Mouse (Mus musculus) gastrocnemius, adult 2 months (tissue): ENCODE measurements around the gene Ccpg1os. TPM values are rescaled to one million over a fixed set of nuclear protein-coding genes. Genes with fewer than 3 reads are reported as not detected.

ENCODE experiments used
- DNase-seq: peaks from one replicate; pipeline ENCODE4 v3.0.0; 2022
- H3K27ac ChIP-seq: fragments of 200-600 bp; 2 replicates; pipeline ENCODE4 v1.8.1; 2022; ENCODE audit warnings: mild to moderate bottlenecking
- H3K4me3 ChIP-seq: fragments of 200-600 bp; 2 replicates; pipeline ENCODE4 v1.8.1; 2022; ENCODE audit warnings: mild to moderate bottlenecking, moderate library complexity
- CTCF ChIP-seq: fragments of 200-600 bp; IDR thresholded peaks from 2 replicates; pipeline ENCODE4 v1.8.1; 2022; ENCODE audit warnings: antibody characterized with exemption, mild to moderate bottlenecking, moderate library complexity
- intact Hi-C: fragments of 180-260 bp; cut with DNase I; formaldehyde crosslinking; loops from one replicate; pipeline ENCODE4 v1.15.1; 2025
- long read RNA-seq, 2 experiments: library from polyadenylated mRNA; stranded (forward); transcript quantifications; one replicate each; pipeline ENCODE4 v2.0.0; 2021
- total RNA-seq, 2 experiments: library from RNA; stranded (reverse); gene quantifications; 2 replicates each; pipeline ENCODE4 v1.2.3; 2021

Gene Ccpg1os
- 10 to 100 TPM in 1 of 2 experiments, 1 to 10 TPM in 1; 8.8 to 11.8 TPM for total RNA-seq
- long read RNA-seq, experiment 1, partial matches to known transcripts: 0 of 6 reads
- long read RNA-seq, experiment 1, other reads (novel, unspliced or antisense): 4 of 6 reads
- long read RNA-seq, experiment 2, transcript Ccpg1os-201 (2 exons, 711 nt): major isoform, 6 of 8 reads
- long read RNA-seq, experiment 2, partial matches to known transcripts: 0 of 8 reads
- long read RNA-seq, experiment 2, other reads (novel, unspliced or antisense): 2 of 8 reads

GRCm38 (mm10) chr9:72985250-72986220 lies at the start of gene Ccpg1os, which contains the start of gene Ccpg1:
TSS of gene Ccpg1os (minus strand) at chr9:72985382.
TSS of gene Ccpg1 (plus strand) at chr9:72985429.
- peak; percentile 17; the same call in 1 of the 2 replicates for TF ChIP-seq CTCF
- DNase-seq: peak; percentile 98
- H3K27ac ChIP-seq: peak within 1 kb of the TSS; percentile 97
- intact Hi-C loops: loop anchor here (5.0 kb wide), 1 partner anchor 93 kb away; no protein-coding TSS in a partner anchor
- H3K4me3 ChIP-seq: peak within 1 kb of the TSS; percentile 100

GRCm38 (mm10) chr9:73033406-73033805 lies 48.2 kb upstream of the Ccpg1os start:
- DNase-seq: no peak
- TF ChIP-seq CTCF: no peak
- intact Hi-C loops: no loop called here
- H3K4me3 ChIP-seq: no peak overlapping the region
- no peak overlapping the region for H3K27ac ChIP-seq

- Histone ChIP-seq H3K27ac (no peak overlapping the region), H3K4me3 (no peak overlapping the region)
- no peak for TF ChIP-seq CTCF
- intact Hi-C loops: no loop called here
- no peak for DNase-seq
Observed at GRCm38 (mm10) chr9:73031421-73031820, 46.2 kb upstream of the Ccpg1os start.

GRCm38 (mm10) chr9:73030443-73030842 lies 45.3 kb upstream of the Ccpg1os start:
- Histone ChIP-seq H3K27ac (no peak overlapping the region), H3K4me3 (no peak overlapping the region)
- DNase-seq: no peak
- TF ChIP-seq CTCF: no peak
- intact Hi-C loops: no loop called here

GRCm38 (mm10) chr9:73025818-73026636 lies 40.8 kb upstream of the Ccpg1os start:
- DNase-seq: peak; percentile 36
- Histone ChIP-seq H3K27ac (no peak overlapping the region), H3K4me3 (peak overlapping the region; percentile 23; the same call in 1 of the 2 replicates)
- intact Hi-C loops: no loop called here
- TF ChIP-seq CTCF: no peak

- intact Hi-C loops: no loop called here
- H3K27ac ChIP-seq: no peak overlapping the region
- TF ChIP-seq CTCF: no peak
Observed at GRCm38 (mm10) chr9:73020566-73021097, 35.5 kb upstream of the Ccpg1os start.

GRCm38 (mm10) chr9:73019841-73020240 lies 34.7 kb upstream of the Ccpg1os start:
- intact Hi-C loops: no loop called here
- no peak overlapping the region for H3K4me3 ChIP-seq
- peak; percentile 23 for DNase-seq
- H3K27ac ChIP-seq: no peak overlapping the region
- no peak for TF ChIP-seq CTCF

More at GRCm38 (mm10) chr9:73020566-73021097, 35.5 kb upstream of the Ccpg1os start:
- H3K4me3 ChIP-seq: no peak overlapping the region
- no peak for DNase-seq

GRCm38 (mm10) chr9:73014724-73015123 lies 29.5 kb upstream of the Ccpg1os start:
- TF ChIP-seq CTCF: no peak
- intact Hi-C loops: no loop called here
- H3K4me3 ChIP-seq: no peak overlapping the region
- no peak overlapping the region for H3K27ac ChIP-seq
- DNase-seq: no peak

- Histone ChIP-seq H3K27ac (no peak overlapping the region), H3K4me3 (no peak overlapping the region)
- intact Hi-C loops: no loop called here
- TF ChIP-seq CTCF: no peak
- DNase-seq: no peak
Observed at GRCm38 (mm10) chr9:73012629-73013028, 27.4 kb upstream of the Ccpg1os start.

- TF ChIP-seq CTCF: no peak
- no peak overlapping the region for H3K4me3 ChIP-seq
- DNase-seq: no peak
- intact Hi-C loops: no loop called here
- no peak overlapping the region for H3K27ac ChIP-seq
Observed at GRCm38 (mm10) chr9:73008384-73008783, 23.2 kb upstream of the Ccpg1os start.

- no peak for DNase-seq
- peak; percentile 34 for TF ChIP-seq CTCF
- no peak overlapping the region for H3K4me3 ChIP-seq
- intact Hi-C loops: no loop called here
- H3K27ac ChIP-seq: no peak overlapping the region
Observed at GRCm38 (mm10) chr9:73006175-73006574, 21.0 kb upstream of the Ccpg1os start.

- TF ChIP-seq CTCF: no peak
- DNase-seq: no peak
- Histone ChIP-seq H3K27ac (no peak overlapping the region), H3K4me3 (no peak overlapping the region)
- intact Hi-C loops: no loop called here
Observed at GRCm38 (mm10) chr9:73005106-73005505, 19.9 kb upstream of the Ccpg1os start.
